Mouse (Mus musculus) cerebellum, adult 11-12 months (tissue): Measurements from ENCODE around the gene Eef1akmt1.

Experiments
- DNase-seq: peaks from one replicate; pipeline ENCODE4 v3.0.0; 2022

Eef1akmt1 gene

DNA sequence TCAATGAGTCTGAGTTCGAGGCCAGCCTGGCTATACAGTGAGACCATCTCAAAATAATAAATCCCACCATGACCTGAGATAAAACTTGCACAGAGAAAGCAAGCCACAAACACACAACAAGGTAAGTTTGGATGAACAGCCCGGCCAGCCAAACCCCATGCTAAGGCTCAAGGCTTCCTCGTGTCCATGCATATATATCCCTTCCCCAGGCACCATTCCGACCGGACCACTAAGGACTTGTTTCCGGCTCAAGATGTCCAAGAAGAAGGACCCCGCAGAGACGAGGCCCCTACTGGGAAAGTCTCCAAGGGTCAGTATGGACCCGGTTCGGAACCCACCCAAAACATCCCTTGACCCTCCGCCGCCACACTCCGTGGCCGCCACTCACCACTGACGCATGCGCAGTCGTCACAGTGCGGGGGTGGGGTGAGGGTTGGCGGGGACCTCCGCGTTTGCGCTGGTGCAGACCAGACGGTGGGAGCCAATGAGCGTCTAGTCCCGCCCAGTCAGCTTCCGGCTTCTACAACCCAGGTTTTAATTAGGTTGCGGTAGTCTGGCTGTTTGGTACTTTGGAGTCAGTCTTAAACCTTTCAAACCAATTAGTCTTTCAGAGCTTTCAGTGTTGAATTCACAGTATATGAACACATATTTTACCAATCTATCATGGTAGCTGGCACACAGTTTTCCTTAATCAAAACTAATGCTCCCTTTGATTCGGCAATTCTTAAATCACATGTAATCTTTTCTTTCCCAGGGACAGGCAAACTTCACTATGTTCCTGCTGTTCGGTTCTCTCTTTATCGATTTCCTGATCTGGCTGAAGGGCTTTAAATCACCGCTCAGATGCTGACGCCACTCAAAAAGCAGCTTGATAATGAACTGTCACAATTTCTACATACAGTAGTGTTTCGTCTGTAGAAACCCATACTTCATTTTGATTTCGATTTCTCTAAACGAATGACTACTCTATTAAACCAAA, at the start of gene Eef1akmt1:
Gene Eef1akmt1, minus strand, starts transcription at position 458 of the 979 bp plus-strand sequence.
- DNase-seq, result peak; percentile 96

DNA sequence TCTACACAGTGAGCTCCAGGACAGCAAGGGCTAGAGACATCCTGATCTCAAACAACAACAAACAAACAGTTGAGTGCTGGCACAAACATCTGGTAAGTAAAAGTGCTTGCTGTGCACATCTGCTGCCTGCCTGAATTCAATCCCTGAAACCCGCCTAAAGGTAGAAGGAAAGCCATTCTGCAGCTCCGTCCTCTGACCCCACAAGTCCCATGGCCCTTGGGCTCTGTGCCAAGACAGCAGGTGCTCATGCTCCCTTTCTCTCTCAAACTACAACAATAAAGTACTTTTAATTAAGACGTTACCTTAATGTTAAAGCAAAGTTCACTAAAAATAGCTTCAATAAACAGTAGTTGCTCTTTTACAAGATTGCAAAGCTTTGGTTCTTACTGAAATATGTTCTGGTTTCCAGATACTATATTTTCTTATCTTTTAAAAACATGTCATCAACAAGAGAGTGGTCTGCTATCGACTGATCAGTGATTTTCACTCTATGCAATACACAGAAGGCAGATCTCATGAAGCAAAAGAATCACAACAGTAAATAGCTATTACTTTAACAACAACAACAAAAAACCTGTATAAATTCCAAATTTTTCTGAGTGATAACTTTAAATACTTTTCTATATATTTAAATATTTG, 49.3 kb upstream of the Eef1akmt1 start:
- peak; percentile 47 for DNase-seq

DNA sequence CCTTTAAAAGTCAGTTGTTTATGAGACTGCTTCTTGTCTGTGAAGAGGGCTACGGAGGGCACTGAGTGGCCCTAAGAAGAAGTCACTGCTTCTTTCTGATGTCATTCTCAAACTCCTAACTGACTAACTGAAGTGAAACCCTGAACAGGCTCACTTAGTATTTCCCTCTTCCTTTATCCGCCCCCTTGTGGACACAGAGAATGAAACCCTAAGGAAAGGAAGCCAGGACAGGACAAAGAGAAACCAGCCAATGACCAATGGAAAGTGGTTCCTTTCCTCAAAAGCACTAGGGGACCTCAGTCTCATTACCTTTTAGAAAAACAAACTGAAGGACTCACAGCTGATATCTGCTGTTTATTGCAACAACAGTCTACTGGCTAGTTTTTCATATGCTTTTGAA, 48.1 kb upstream of the Eef1akmt1 start:
- no peak for DNase-seq

DNA sequence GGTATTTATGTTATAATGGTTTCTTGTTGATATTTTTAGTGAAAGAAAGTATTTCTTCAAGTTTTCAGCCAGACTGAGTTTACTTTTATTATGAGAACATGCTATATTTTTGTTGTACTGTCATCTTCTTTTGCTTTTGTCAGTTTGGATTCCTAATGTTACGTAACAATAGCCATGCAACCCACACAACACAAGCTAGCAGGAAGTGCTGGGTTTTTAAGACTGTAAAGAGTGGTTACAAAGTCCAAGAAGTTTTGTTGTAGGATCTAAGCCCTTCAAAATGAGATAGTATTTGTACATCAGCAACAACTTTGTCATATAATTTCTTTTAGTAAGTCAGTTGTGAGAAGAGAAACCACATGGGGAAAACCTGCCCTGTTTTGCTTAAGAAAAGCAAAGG, 46.3 kb upstream of the Eef1akmt1 start:
- no peak for DNase-seq

DNA sequence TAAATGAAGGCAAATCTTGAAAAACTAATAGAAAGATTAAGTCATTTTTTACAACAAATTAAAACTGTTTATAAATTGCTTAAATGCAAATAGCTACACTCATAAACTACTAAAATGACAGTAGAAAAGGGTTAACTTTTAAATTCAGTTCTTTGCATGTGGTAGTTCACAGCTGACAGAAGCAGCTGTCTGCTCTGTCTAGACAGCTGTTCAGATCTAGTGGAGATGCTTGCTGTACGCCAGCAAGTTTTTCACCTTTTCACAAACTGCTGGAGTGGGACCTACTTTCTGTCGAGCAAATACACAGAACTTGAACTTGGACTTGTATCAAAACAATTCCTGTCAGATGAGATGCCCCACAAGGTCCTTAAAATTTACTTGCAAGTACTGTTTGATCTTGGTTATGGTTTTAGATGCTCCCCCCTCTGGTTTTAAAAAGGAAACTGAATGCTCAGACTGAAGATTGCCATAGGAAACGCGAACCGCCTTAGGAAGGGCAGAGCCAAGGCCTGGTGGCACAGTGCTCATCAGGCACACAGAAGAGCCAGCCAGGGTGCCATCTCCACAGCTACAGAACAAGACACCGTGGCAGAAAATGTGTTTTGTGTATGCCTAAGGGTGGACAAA, 45.0 kb upstream of the Eef1akmt1 start:
- no peak for DNase-seq

DNA sequence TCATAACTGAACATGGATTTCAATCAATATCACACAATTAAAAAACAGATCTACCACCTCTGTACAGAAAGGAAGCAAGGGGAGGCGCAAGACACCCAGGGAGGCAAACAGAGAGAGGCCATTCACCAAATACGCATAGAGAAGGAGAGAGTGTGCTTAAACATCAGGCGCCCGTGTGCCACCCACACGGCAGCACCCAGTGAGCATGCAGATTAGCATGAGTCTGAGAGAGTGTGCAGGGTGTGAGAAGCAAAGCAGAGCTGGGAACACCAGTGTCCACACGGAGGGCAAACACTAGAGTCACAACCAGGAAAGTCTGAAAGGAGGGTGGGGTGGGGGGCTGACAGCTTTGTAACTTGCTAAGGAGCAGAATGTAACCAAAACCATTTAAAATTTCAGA, 44.4 kb upstream of the Eef1akmt1 start:
- DNase-seq, result no peak

DNA sequence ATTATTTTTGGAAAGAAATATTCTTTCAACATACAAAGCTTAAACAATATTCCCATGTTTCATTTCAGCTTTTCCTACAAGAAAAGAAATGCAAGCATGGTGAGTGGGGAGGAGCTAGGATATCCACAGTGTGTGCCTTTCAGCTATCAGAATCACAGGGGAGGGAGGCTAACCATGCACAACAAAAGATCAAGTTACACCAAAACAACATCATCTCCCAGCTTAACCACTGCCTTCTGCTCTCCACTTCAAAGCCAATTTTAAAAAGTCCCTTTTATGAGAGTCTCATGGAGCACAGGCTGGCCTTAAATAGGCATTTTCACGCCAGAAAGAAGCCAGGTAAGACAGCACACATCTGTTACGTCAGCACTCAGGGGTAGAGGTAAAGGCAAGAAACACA, 39.6 kb upstream of the Eef1akmt1 start:
- DNase-seq, result no peak

DNA sequence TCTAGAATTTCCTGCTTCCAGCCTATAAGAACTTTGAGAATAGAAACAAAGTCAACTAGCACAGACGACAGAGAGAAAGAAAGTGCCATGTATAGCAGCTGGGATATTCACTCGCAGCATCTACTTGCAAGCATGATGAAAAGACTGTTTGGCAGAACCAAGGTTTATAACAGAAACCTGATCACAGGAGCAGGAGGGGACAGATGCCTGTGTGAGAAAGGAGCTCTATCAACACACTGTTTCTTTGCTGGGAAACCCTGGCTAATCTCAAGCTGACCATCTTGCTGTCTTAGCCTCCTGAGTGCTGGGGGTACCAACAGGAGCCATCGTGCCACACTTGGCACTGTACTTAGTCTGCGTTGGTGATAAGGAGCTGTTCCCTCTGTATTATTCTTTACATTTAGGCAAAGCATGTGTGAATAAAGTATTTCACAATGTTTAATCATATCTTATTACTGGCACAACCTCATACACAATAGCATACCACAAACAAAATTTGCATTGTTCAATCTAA, 38.5 kb upstream of the Eef1akmt1 start:
- DNase-seq, result no peak

DNA sequence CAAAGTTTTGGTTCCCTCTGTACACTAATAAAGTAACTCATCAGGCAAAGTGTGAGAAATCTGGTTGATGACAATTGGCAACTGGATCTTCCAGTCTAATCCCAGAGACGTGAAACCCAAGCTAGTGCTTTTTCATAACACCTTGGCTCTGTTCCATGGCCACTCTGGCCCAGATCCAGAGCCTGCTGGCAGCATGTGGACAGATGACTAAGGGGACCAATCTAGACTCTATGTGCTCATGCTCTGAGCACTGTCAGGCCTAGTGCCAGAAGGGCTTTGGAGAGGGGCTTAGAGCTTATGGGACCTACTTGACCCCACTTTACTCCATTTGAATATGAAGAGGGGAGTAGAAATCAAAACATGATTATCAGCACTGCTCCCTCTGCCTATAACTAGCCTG, 36.1 kb upstream of the Eef1akmt1 start:
- peak; percentile 92 for DNase-seq

DNA sequence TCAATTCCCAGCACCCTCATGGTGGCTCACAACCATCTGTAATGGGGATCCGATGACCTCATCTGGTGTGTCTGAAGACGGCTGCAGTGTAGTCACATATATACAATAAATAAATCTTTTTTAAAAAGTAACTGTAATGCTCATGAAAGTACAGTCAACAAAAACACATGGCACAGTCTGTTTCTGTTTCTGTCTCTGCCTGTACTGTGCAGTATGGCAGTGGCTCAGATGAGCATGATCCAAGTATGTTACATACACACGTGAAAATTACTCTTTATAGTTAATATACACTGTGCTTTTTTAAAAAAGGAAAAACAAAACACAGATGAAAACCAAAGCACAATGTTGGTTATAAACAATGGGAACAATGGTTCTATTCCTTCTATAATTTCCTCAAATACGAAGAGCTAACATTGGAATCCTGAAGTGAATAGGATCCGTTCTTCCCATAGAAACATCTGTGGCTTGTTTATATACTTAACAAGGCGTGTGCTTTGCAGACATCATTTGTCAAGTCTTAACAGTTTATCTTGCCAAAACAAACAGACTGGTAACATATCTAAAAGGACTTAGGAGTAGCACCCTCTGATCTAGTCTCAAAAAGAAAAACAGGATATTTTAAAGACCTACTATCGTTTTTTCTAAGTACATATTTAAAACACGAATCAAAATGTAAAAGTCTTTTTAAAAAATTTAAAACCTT, 35.4 kb upstream of the Eef1akmt1 start:
- DNase-seq, result no peak

DNA sequence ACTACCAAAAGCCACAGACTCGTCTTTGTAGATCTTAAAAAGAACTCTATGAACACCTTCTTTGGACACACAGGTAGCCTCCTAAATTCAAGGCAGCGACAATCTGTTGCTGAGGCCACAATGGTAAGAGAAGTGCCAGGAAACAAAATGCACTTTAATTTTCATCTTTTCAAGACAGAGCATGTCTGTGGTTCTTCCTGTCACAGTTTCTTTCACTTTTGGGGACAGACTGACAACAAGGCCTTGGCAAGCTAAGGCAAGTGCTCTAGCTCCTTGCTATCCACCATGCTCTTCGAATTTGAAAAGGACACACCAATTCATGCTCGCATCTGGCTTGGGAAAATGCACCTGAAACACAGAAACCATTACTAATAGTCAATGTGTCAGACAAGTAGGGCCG, 21.9 kb upstream of the Eef1akmt1 start:
- no peak for DNase-seq

DNA sequence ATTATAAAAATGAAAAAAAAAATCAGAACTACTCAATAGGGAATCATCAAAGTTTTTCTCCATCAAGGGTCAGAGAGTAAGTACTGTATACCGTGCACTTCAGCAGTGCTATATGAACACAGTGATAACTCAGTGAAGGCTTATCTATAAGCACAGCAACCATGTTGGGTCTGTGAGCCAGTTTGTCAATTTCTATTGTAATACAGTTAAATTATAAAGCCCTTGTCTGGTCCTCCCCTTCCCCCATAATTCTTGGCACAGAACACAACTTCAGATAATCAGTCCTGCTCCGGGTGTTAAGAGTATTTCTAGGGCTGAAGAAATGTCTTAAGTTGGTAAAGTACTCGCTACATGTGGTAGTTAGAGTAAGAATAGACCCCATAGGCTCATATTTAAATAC, 20.4 kb upstream of the Eef1akmt1 start:
- no peak for DNase-seq

DNA sequence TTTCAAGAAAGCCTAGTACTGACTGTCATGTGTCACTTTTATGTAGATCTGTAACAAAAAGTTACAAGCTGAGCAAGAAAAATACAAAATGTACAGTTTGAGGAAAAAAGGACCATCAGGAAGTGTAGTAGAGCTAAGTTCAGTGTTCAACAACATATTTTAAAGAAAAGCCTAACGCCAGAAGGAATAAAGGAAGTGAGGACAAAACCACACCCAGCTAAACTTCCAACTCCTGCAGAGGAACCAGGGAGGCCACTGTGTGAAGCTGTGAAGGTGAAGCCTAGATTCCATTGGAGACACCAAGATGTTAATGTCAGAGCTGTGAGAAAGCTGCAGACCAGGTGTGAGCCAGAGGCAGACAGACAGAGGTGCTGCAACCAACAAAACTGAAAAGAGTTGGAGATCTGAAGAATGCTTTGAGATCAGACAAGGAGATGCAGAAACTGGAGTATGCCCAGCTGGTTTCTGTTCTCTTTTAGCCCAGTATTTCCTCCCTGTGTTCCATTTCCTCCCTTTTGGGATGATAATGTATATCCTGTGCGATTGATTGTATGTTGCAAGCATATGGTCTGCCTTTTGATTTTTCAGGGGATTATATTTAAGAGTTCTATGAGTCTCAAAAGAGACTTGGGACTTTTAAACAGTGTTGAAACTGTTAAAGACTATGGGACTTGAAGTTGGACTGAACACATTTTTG, 5.1 kb upstream of the Eef1akmt1 start:
- no peak for DNase-seq

DNA sequence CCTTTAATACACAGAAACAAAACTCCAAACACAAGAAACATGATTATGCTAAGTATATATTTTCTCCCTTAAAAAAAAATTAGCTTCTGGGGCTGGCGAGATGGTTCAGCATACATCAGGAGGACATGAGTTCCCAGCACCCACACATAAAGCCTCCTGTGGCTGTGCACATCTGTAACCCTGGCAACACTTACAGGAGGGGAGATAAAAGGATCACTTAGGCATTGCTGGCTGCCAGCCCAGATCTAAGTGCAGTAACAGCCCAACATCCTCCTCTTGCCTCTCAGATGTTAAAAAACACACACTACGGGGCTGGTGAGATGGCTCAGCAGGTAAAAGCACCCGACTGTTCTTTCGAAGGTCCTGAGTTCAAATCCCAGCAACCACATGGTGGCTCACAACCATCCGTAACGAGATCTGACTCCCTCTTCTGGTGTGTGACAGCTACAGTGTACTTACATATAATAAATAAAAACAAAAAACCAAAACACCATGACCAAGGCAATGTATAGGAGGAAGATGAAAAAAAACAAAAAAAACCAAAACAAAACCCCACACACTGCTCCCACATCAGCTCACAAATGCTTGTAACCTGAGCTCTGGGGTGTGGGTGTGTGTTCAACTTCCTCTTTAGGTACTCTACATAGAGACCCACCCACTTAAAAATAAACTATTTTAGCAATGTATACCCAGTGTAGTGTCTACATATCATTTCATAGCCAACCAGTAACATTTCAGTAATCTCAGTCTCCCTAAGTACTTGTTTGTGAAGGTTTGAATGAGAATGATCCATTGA, 3.6 kb upstream of the Eef1akmt1 start:
- DNase-seq, result no peak

DNA sequence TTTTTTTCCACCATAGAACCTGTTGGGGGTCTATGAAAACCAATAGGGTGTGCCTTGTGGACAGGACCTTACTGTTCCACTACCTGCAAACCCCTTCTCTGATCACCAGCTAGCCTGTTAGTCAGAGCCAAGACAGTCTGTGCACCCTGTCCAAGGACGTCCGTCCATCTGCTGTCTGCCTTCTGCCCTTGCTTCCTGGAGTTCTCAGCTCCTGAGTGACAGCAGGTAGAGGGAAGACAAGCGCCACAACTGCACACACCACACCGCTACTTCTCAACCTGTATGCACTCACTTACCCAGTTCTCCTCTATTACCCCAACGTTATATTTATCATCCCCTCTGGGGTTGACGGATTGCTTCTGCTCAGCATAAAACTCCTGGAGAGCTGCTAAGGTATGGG, 5.8 kb downstream of the Eef1akmt1 start:
- peak; percentile 63 for DNase-seq

DNA sequence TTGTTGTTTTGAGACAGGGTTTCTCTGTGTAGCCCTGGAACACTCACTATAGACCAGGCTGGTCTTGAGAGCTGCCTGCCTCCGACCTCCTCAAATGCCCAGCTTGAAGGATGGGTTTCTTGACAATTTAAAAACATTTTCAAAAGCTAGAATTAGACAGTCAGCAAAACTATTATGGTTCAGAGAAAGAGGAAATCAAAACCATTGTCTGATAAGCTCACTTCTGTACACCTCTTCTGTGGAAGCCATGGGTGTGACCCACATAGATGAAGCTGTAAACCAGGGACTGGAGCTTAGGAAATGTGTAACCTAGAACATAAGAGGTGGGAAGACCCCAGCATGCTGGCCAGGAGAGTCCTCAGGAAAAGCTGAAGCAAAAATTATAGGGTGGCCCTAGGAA, 14.5 kb downstream of the Eef1akmt1 start:
- DNase-seq, result no peak

DNA sequence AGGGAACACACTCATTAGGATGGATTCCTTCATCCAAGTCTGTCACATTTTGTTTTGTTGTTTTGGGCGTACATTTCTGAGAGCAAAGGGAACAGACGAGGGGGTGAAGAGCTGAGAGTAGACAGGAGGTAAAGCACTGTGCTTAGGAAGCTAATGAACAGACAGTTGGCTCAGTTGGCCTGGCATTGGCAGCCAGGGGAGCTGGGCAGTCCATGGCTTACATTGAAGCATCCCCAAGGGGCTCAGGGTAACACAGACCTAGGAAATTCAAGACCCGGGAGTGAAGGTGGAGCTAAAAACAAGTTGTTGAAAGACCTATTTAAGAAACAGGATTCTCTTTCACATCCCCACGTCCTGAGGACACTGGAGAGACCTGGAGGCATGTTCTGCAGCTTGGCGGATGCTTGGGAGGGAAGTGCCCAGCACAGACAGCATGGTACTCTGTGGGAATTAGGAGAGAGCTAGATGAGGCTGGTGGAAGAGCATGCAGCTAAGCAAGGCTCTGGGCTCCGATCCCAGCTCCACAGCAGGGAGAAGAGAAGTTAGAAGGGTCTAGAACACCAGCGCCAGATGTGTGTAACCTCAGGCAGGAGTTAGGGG, 15.8 kb downstream of the Eef1akmt1 start:
- no peak for DNase-seq

DNA sequence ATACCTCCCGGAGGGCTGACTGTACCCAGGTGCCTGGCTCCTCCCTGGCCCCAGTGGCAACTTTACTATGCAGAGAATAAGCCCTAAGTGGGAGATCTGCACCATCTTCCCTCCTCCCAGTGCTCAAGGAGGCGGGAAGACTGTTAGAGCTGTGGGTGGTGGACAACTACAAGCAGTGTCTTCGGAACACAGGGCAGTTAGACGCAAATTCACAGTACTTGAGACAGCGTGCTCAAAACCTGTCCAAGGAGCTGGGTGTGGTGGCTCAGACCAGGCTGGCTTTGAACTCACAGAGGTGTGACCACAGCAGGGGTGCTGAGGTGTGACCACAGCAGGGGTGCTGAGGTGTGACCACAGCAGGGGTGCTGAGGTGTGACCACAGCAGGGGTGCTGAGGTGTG, 17.0 kb downstream of the Eef1akmt1 start:
- DNase-seq, result no peak

DNA sequence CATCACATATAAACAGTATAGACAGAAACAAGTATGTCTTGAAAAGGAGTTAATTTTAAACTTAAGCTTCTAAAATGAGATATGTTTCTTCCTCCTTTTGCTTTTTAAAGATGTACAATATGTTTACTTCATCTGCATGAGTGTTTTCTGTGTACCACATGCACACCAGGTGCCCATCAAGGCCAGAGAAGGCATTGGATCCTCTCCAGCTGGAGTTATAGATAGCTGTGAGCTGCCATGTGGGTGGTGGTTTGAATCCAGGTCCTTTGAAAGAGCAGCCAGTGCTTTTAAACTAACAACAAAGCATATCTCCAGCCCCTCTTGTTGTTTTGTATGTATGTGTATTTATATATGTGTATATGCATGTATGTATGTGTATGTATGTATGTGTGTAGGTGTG, 18.5 kb downstream of the Eef1akmt1 start:
- DNase-seq, result no peak

DNA sequence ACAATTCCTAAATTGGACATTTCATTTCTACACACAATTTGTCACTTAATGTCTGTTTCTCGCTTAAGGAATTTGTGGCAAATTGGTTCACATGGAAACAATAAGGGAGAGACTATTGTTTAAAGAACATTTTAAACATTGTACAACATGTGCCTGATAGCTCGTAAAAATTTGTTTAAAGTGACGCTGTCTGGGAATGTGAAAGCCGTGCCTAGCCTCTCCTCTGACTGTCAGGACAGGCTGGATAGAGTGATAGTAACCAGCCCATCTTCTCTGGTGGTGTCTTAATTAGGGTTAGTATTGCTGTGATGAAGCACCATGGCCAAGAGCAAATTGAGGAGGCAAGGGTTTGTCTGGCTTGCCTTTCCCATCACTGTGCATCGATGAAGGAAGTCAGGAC, 24.4 kb downstream of the Eef1akmt1 start:
- no peak for DNase-seq

DNA sequence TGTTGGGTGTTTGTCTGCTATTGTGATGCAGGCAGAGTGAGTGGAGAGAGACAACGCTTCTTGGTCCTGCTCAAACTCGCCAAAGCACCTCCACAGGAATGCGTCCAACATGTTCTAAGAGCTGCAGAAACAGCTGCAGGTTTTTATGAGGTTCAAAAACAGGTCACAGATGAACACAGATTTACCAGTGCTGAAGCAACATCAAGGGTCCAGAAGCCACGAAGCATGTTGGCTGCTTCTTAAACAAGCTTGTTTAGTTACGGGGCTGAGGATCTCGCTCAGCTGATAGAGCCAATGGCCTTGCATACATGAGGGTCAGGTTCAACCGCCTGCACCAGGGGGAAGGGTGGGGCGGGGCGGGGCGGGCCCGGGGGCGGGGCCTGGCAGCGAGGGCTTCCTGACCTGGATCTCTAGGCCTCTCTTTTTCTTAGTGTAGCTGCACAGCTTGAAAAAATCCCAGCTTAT, 24.8 kb downstream of the Eef1akmt1 start:
- DNase-seq, result no peak
